In the genomic region with DNA sequence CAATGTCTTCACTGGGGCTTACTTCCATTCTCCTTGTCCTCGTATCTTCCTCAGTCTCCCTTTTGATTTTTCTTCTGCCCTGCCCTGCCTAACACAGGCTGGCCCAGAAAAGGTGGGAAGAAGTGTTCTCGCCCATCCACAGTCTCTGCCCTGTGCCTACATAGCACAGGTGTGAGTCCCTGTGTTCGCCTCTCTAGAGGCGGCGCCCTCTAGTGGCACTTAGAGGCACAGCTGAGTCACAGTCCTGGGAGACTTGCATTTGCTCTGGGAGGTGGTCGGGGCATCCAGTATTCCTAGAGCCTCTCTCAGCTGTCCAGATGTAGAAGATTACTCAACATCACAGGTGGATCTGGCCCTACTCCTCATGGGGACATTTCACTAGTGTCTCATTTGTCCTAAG, we compare ENCODE assay signal across 8 mouse cellular contexts.
DNase-seq lines count a peak whose midpoint lies in the region; ATAC-seq and TF ChIP-seq lines count a peak whose summit lies in the region.

No protein-coding gene starts in this region.

- in situ Hi-C loops in ES-E14 (cut with MboI; ENCODE audit: low sequenced_read_pairs in 2 of 2, unreplicated experiment in 2 of 2), result loop anchor here in 1 of 2 experiments (10.0 kb wide), 1 partner anchor 86 kb away; no protein-coding TSS in a partner anchor

- TF ChIP-seq CTCF in left cerebral cortex, adult 2 months (IDR thresholded peaks at IDR 0.05), result peak; percentile 94

- H3K4me2 ChIP-seq in midbrain, embryonic 11.5 days, result no peak overlapping the region

- intact Hi-C loops in gastrocnemius, postnatal 36 days (cut with DNase I), result no loop called here
- intact Hi-C loops in gastrocnemius, postnatal 14 days (cut with DNase I; ENCODE audit: low total_unique reads), result no loop called here
- intact Hi-C loops in left cerebral cortex, adult 2 months (cut with DNase I), result loop anchor here (2.0 to 10.0 kb wide), 2 partner anchors 84 to 276 kb away; no protein-coding TSS in a partner anchor

- H3K27ac ChIP-seq in ES-E14 (ENCODE audit: insufficient read depth, low read depth, low read length, poor library complexity, severe bottlenecking), result no peak overlapping the region
- no peak overlapping the region for H3K27ac ChIP-seq in left cerebral cortex, adult 2 months
- H3K27ac ChIP-seq in midbrain, embryonic 11.5 days (ENCODE audit: low read depth, low read length), result no peak overlapping the region

- no peaks in the 10 kb centered on the region for H3K4me1 ChIP-seq in ES-E14 (ENCODE audit: control insufficient read depth in 2 of 2, insufficient read depth in 2 of 2, low read length in 2 of 2, poor library complexity in 1 of 2)
- H3K4me1 ChIP-seq in midbrain, embryonic 11.5 days (ENCODE audit: control insufficient read depth, insufficient read depth, low read length), result peaks cover under 1% of the 10 kb centered on the region; the same call in 1 of the 2 replicates

- peak; percentile 52 for DNase-seq in gastrocnemius, postnatal 10 days
- no peak for DNase-seq in gastrocnemius, postnatal 36 days
- DNase-seq in ES-E14 (ENCODE audit: low read depth, low spot score), result peak; percentile 62
- DNase-seq in cerebellum, adult 8-10 months, result peak; percentile 34
- peak; percentile 38 for DNase-seq in gastrocnemius, postnatal 14 days
- peak; percentile 61 to 75 for DNase-seq in left cerebral cortex, adult 2 months (ENCODE audit: extremely low spot score in 1 of 2, low spot score in 2 of 2)
- peak; percentile 91 for DNase-seq in midbrain, embryonic 11.5 days (ENCODE audit: low spot score, missing footprints)
- peak; percentile 21 to 71 for DNase-seq in spleen, postnatal 4 days (ENCODE audit: low spot score in 2 of 2)

- H3K4me3 ChIP-seq in ES-E14 (ENCODE audit: insufficient read depth in 1 of 2, low read depth in 1 of 2, low read length in 2 of 2, poor library complexity in 1 of 2, severe bottlenecking in 1 of 2), result no peak overlapping the region
- no peak overlapping the region for H3K4me3 ChIP-seq in left cerebral cortex, adult 2 months
- no peak overlapping the region for H3K4me3 ChIP-seq in midbrain, embryonic 11.5 days (ENCODE audit: low read depth, low read length)

- no peak overlapping the region for H3K9ac ChIP-seq in ES-E14 (ENCODE audit: insufficient read depth, low read depth, low read length, poor library complexity, severe bottlenecking)
- H3K9ac ChIP-seq in midbrain, embryonic 11.5 days (ENCODE audit: low read length), result no peak overlapping the region

- H3K27me3 ChIP-seq in midbrain, embryonic 11.5 days (ENCODE audit: control insufficient read depth, insufficient read depth, low read length), result peaks cover 8% of the 10 kb centered on the region

- ATAC-seq in midbrain, embryonic 11.5 days (ENCODE audit: low FRiP score), result peak; percentile 48; the same call in 1 of the 2 replicates

- no peaks in the 10 kb centered on the region for H3K9me3 ChIP-seq in ES-E14 (ENCODE audit: control insufficient read depth, insufficient read depth, low read depth, low read length)
- no peaks in the 10 kb centered on the region for H3K9me3 ChIP-seq in midbrain, embryonic 11.5 days (ENCODE audit: control insufficient read depth, low read length)

- WGBS in midbrain, embryonic 11.5 days, result 20% methylated on average over 6 of the region's 6 CpGs

- no peaks in the 10 kb centered on the region for H3K36me3 ChIP-seq in ES-E14 (ENCODE audit: control insufficient read depth, insufficient read depth, low read length, poor library complexity, severe bottlenecking)
- no peaks in the 10 kb centered on the region for H3K36me3 ChIP-seq in midbrain, embryonic 11.5 days (ENCODE audit: control insufficient read depth, insufficient read depth, low read length)

TF ChIP-seq in ES-E14, 5 proteins besides CTCF, POLR2A, EP300 and RAD21:
- peak; percentile 44; the same call in 1 of the 2 replicates for TF ChIP-seq ZC3H11A (IDR thresholded peaks at IDR 0.05; ENCODE audit: borderline replicate concordance, low read depth, low read length)
- no peak for TF ChIP-seq ZNF384 (IDR thresholded peaks at IDR 0.05; ENCODE audit: low read depth, low read length)
- peak; percentile 37; the same call in 1 of the 2 replicates for TF ChIP-seq MAFK (IDR thresholded peaks at IDR 0.05; ENCODE audit: insufficient read depth, low read depth, low read length)

Comparison
In these comparisons a context has a peak if more than half of its experiments do, and no peak if none do; other contexts are left out.
1. DNase-seq: peak in gastrocnemius, postnatal 10 days (single experiment), ES-E14 (single experiment), cerebellum, adult 8-10 months (single experiment), gastrocnemius, postnatal 14 days (single experiment), left cerebral cortex, adult 2 months (2 of 2), midbrain, embryonic 11.5 days (single experiment) and spleen, postnatal 4 days (2 of 2); none in gastrocnemius, postnatal 36 days (0 of 2).